Mouse (Mus musculus) lung, embryonic 15.5 days (tissue): Measurements from ENCODE around the gene Armh3. TPM values are rescaled to one million over a fixed set of nuclear protein-coding genes. Genes with fewer than 3 reads are reported as not detected.

Experiments used
- ATAC-seq: fragments of 200-750 bp; cut with Nextera tagmentation; 2 replicates; pipeline ENCODE4 v1.8.0; 2017; ENCODE audit warnings: moderate number of reproducible peaks, borderline replicate concordance; ENCODE audit not compliant: low FRiP score, low TSS enrichment; ENCODE audit errors: extremely low read depth
- H3K27ac ChIP-seq: fragments of 300-500 bp; sonication (generic); 2 replicates; pipeline ENCODE4 v1.5.1; 2015; ENCODE audit warnings: moderate library complexity, mild to moderate bottlenecking, inconsistent platforms
- H3K27me3 ChIP-seq: fragments of 300-500 bp; sonication (generic); 2 replicates; pipeline ENCODE4 v1.6.1; 2015; ENCODE audit warnings: inconsistent platforms
- H3K36me3 ChIP-seq: fragments of 300-500 bp; sonication (generic); 2 replicates; pipeline ENCODE4 v1.6.1; 2015; ENCODE audit warnings: inconsistent platforms
- H3K4me1 ChIP-seq: fragments of 300-500 bp; sonication (generic); 2 replicates; pipeline ENCODE4 v1.6.1; 2015; ENCODE audit warnings: inconsistent platforms
- H3K4me2 ChIP-seq: fragments of 300-500 bp; sonication (generic); 2 replicates; pipeline ENCODE4 v1.6.1; 2015; ENCODE audit warnings: inconsistent platforms, mild to moderate bottlenecking, moderate library complexity
- H3K4me3 ChIP-seq: fragments of 300-500 bp; sonication (generic); 2 replicates; pipeline ENCODE4 v1.5.1; 2015; ENCODE audit warnings: mild to moderate bottlenecking, inconsistent platforms
- H3K9ac ChIP-seq: fragments of 300-500 bp; sonication (generic); 2 replicates; pipeline ENCODE4 v1.6.1; 2015; ENCODE audit warnings: inconsistent platforms
- H3K9me3 ChIP-seq: fragments of 300-500 bp; sonication (generic); 2 replicates; pipeline ENCODE4 v1.6.1; 2016; ENCODE audit warnings: inconsistent platforms
- WGBS: fragments of 180-500 bp; shearing (Covaris S2); methylation state at CpG from one replicate; pipeline ENCODE4 v1.1.7; 2015; 5-methylcytosine and 5-hydroxymethylcytosine counted together
- polyA plus RNA-seq: library from polyadenylated mRNA; unstranded; fragments of >200 nt; fragmentation: Nextera tagmentation; extraction: Ambion mirVana; gene quantifications from 2 replicates; pipeline ENCODE4 v1.2.1, GENCODE M21; 2015

Gene Armh3
- polyA plus RNA-seq, 1 experiment from 2014 or later = 17.9 TPM

GRCm38 (mm10) chr19:45873320-45873719, 125.0 kb downstream of the Armh3 start:
- ATAC-seq = no peak
- Histone ChIP-seq H3K4me2 (no peak overlapping the region), H3K9me3 (no peaks in the 10 kb centered on the region), H3K27ac (no peak overlapping the region), H3K4me1 (peaks cover 9% of the 10 kb centered on the region), H3K9ac (no peak overlapping the region), H3K4me3 (no peak overlapping the region), H3K27me3 (no peaks in the 10 kb centered on the region), H3K36me3 (no peaks in the 10 kb centered on the region)
- 45% methylated on average over 1 of the region's 1 CpGs for WGBS

GRCm38 (mm10) chr19:45855284-45855920, 142.9 kb downstream of the Armh3 start:
- no peak overlapping the region for H3K9ac ChIP-seq
- no peaks in the 10 kb centered on the region for H3K27me3 ChIP-seq
- no peaks in the 10 kb centered on the region for H3K9me3 ChIP-seq
- ATAC-seq = no peak
- 40% methylated on average over 8 of the region's 8 CpGs for WGBS
- no peak overlapping the region for H3K27ac ChIP-seq
- H3K4me1 ChIP-seq = no peaks in the 10 kb centered on the region
- no peaks in the 10 kb centered on the region for H3K36me3 ChIP-seq
- no peak overlapping the region for H3K4me3 ChIP-seq
- H3K4me2 ChIP-seq = no peak overlapping the region

GRCm38 (mm10) chr19:45854521-45854920, 143.8 kb downstream of the Armh3 start:
- Histone ChIP-seq H3K36me3 (no peaks in the 10 kb centered on the region), H3K9ac (no peak overlapping the region), H3K9me3 (no peaks in the 10 kb centered on the region), H3K4me3 (no peak overlapping the region), H3K4me1 (no peaks in the 10 kb centered on the region), H3K27me3 (no peaks in the 10 kb centered on the region), H3K4me2 (no peak overlapping the region), H3K27ac (no peak overlapping the region)
- whole genome bisulfite sequencing = 71% methylated on average over 7 of the region's 7 CpGs
- no peak for ATAC-seq

DNA sequence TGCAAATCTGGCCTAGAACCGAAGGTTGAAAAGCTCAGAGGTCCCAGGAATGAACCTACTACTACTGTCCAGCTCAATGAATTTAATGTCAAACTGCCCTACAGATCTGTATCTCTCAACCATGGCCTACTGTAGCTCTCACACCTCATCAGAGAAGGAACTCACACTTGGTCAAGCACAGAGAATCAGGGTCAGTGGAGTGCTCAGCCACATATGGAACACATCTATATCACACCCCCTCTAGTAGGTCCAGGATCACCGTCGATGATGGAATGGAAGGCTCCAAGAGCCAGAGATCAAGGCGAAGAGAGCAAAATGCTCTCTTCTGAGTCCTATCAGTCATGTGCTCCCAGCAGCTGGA, 150.6 kb downstream of the Armh3 start:
- Histone ChIP-seq H3K27ac (no peak overlapping the region), H3K36me3 (no peaks in the 10 kb centered on the region), H3K9ac (no peak overlapping the region), H3K4me1 (no peaks in the 10 kb centered on the region), H3K9me3 (no peaks in the 10 kb centered on the region), H3K27me3 (no peaks in the 10 kb centered on the region), H3K4me2 (no peak overlapping the region), H3K4me3 (no peak overlapping the region)
- no peak for ATAC-seq
- WGBS = 66% methylated on average over 4 of the region's 4 CpGs

DNA sequence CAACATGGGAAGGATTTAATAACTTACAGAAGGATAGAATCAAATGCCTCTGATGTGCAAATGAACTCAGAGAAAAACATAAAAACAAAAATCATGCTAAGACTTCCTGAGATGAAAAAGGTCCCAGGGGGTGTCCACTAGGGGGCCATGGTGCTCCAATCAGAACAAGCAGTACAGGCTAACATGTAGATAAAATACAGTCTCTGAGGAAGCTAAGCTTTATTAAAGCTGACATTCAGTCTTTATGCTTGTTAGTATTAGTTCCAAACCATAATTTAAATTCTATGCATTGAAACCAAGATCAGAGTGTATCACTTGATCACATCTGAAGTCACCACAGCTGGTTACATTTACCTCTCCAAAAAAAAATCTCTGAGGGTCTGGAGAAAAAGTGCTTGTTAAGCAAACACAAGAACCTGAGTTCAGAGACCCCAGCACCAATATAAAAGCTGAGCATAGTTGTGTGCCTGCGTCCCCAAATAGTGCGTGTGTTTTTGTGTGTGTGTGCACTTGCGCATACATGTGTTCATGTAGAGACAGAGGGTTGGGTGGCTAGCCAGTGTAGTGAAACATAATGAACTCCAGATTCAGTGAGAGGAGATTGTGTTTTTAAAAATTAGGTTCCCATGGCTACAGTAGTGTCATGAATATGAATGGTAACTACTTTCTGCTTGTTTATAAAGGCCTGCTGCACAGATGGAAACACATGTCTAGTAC, 151.1 kb downstream of the Armh3 start:
- Histone ChIP-seq H3K4me2 (no peak overlapping the region), H3K27ac (no peak overlapping the region), H3K4me1 (no peaks in the 10 kb centered on the region), H3K36me3 (no peaks in the 10 kb centered on the region), H3K9me3 (no peaks in the 10 kb centered on the region), H3K4me3 (no peak overlapping the region), H3K27me3 (no peaks in the 10 kb centered on the region), H3K9ac (no peak overlapping the region)
- ATAC-seq = no peak
- 91% methylated on average over 3 of the region's 3 CpGs for WGBS

- WGBS = 77% methylated on average over 3 of the region's 3 CpGs
- H3K9ac ChIP-seq = no peak overlapping the region
- H3K27ac ChIP-seq = no peak overlapping the region
- ATAC-seq = no peak
- no peaks in the 10 kb centered on the region for H3K36me3 ChIP-seq
- no peaks in the 10 kb centered on the region for H3K4me1 ChIP-seq
- H3K4me3 ChIP-seq = no peak overlapping the region
- H3K27me3 ChIP-seq = no peaks in the 10 kb centered on the region
- H3K4me2 ChIP-seq = no peak overlapping the region
- no peaks in the 10 kb centered on the region for H3K9me3 ChIP-seq
Measured at GRCm38 (mm10) chr19:45844209-45844608, 154.1 kb downstream of the Armh3 start.

- Histone ChIP-seq H3K9ac (no peak overlapping the region), H3K36me3 (no peaks in the 10 kb centered on the region), H3K9me3 (no peaks in the 10 kb centered on the region), H3K4me3 (no peak overlapping the region), H3K4me1 (no peaks in the 10 kb centered on the region), H3K4me2 (no peak overlapping the region), H3K27me3 (no peaks in the 10 kb centered on the region), H3K27ac (no peak overlapping the region)
- 35% methylated on average over 10 of the region's 10 CpGs for WGBS
- no peak for ATAC-seq
Measured at GRCm38 (mm10) chr19:45843424-45843823, 154.9 kb downstream of the Armh3 start.

DNA sequence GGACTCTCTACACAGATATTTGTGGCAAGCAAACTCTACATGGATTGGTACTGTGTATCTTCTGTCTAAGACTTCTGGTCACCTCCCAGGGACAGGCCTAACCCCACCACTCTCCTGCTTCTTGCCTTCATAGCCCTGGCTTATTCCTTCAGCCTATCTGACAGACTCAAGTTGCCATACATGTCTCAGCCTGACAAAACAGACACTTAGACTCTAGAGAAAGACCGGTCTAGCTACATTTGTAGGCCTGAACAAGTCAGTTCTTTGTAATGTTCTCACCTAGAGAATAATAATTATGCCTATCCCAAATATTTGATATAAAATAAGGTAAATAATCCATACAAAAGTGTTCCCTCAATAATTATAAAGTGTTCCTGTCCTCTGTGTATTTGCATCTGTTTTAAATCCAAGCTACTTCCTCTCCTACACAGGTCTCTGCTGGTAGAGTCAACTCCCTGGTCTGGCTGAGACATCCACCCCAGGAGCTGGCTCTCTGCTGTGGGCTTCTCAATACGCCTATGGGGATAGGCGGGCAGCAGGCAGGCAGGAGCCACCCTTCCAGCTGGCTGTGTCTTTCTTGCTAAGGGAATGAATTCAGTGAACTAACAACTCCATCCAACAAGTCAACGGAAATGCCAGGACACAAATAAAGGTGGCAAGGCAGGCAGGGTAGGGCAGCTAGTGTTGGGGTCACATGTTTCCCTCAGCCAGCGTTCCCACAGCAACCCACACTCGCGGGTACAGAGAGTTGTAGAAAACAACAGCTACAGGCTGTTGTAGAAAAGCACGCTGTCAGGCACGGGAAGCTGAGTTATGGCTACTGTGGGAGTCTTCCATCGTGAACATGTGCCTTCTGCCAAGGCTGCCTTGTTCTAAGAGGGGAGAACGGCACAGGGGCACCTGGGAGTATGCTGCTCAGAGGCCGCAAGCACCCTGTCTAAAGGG, 161.0 kb downstream of the Armh3 start:
- Histone ChIP-seq H3K4me1 (peaks cover 3% of the 10 kb centered on the region; the same call in 1 of the 2 replicates), H3K9ac (no peak overlapping the region), H3K4me2 (no peak overlapping the region), H3K36me3 (no peaks in the 10 kb centered on the region), H3K4me3 (no peak overlapping the region), H3K27ac (peak overlapping the region; percentile 34; the same call in 1 of the 2 replicates), H3K9me3 (no peaks in the 10 kb centered on the region), H3K27me3 (no peaks in the 10 kb centered on the region)
- WGBS = 76% methylated on average over 12 of the region's 12 CpGs
- ATAC-seq = no peak

DNA sequence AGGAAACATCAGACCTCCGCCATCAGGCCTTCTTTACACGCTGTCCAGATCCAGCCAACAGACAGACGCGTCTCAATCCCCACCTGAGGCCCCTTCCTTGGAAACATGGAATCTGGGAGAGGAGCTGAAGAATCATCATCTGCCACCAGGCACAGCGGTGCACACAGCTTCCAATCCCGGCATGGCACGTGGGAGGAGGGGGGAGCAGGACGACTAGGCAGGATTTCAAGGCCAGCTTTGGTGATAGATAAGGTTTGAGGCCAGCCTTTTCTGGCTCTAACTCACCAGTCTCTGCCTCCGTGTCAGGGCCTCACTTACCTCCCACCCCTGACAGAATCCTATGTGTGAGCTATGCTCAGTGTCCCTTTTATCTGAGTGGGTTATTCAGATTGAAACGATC, 162.8 kb downstream of the Armh3 start:
- 68% methylated on average over 10 of the region's 10 CpGs for WGBS
- no peak for ATAC-seq
- Histone ChIP-seq H3K9ac (no peak overlapping the region), H3K36me3 (no peaks in the 10 kb centered on the region), H3K4me2 (no peak overlapping the region), H3K9me3 (no peaks in the 10 kb centered on the region), H3K4me3 (no peak overlapping the region), H3K27ac (no peak overlapping the region), H3K4me1 (peaks cover 3% of the 10 kb centered on the region; the same call in 1 of the 2 replicates), H3K27me3 (no peaks in the 10 kb centered on the region)

DNA sequence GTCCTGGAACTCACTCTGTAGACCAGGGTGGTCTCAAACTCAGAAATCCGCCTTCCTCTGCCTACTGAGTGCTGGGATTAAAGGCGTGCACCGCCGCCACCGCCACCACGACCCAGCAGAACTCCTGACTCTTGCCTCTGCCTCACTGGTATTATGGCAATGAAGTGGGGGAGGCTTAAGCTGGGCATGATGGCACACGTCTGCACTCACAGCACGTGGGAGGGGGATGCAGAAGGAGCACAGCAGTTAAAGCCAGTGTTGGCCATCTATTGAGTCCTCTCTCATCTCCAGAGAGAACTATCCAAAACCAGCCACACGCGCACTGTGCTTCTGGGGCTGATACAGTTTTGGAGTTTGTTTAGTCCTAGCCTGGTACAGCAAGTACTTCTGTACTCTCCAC, 164.6 kb downstream of the Armh3 start:
- WGBS = 82% methylated on average over 10 of the region's 10 CpGs
- Histone ChIP-seq H3K36me3 (no peaks in the 10 kb centered on the region), H3K4me2 (no peak overlapping the region), H3K9ac (no peak overlapping the region), H3K9me3 (no peaks in the 10 kb centered on the region), H3K4me1 (peaks cover 3% of the 10 kb centered on the region; the same call in 1 of the 2 replicates), H3K27me3 (no peaks in the 10 kb centered on the region), H3K4me3 (no peak overlapping the region), H3K27ac (no peak overlapping the region)
- ATAC-seq = no peak

DNA sequence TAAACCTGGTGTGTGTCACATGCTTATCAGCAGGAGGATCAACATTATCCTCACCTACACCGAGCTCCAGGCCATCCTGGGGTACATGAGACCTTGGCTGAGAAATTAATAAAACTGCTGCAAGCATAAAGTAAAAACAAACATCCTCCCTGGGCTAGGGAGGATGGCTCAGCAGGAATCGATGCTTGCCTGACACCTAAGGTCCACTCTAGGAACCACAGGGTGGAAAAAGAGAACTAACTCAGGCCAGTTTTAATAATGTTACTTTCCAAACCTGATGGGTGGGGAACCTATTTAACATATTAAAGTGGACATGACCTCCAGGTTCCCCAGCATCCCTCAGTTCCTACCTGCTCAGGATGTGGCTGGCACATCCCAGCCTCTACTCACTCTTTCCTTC, 167.6 kb downstream of the Armh3 start:
- H3K9ac ChIP-seq = no peak overlapping the region
- ATAC-seq = no peak
- 28% methylated on average over 2 of the region's 2 CpGs for WGBS

DNA sequence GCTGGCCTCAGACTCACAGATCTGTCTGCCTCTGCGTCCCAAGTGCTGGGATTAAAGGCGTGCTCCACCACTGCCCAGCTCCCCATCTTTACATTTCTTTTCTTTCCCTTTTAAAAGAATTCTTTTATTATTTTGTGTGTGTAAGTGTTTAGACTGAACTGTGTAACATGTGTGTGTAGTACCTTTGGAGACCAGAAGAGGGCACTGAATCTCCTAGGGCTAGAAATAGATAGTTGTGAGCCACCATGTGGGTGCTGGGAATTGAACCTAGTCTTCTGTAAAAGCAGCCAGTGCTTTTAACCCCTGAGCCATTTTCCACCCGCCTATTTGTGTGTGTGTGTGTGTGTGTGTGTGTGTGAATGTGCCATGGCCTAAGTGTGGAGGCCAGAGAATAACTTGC, 170.6 kb downstream of the Armh3 start:
- no peaks in the 10 kb centered on the region for H3K36me3 ChIP-seq
- H3K9ac ChIP-seq = no peak overlapping the region
- no peak overlapping the region for H3K4me3 ChIP-seq
- no peak overlapping the region for H3K4me2 ChIP-seq
- no peak overlapping the region for H3K27ac ChIP-seq
- ATAC-seq = no peak
- no peaks in the 10 kb centered on the region for H3K27me3 ChIP-seq
- H3K9me3 ChIP-seq = no peaks in the 10 kb centered on the region
- WGBS = 94% methylated on average over 3 of the region's 3 CpGs
- H3K4me1 ChIP-seq = no peaks in the 10 kb centered on the region

More for the DNA sequence above, 167.6 kb downstream of the Armh3 start:
- Histone ChIP-seq H3K4me1 (no peaks in the 10 kb centered on the region), H3K27me3 (no peaks in the 10 kb centered on the region), H3K4me3 (no peak overlapping the region), H3K27ac (no peak overlapping the region), H3K9me3 (no peaks in the 10 kb centered on the region), H3K36me3 (no peaks in the 10 kb centered on the region), H3K4me2 (no peak overlapping the region)
